Mouse (Mus musculus) urinary bladder, adult 18-20 months (tissue): Measurements from ENCODE around the gene Kcnc1.

ENCODE experiments used
- DNase-seq, 2 experiments: peaks; one replicate each; pipeline ENCODE4 v3.0.0; 2022; ENCODE audit warnings: low spot score in 2 of 2, mixed read lengths in 2 of 2

Gene Kcnc1

GRCm38 (mm10) chr7:46421535-46421934 is 25.2 kb downstream of the Kcnc1 start:
- no peak for DNase-seq

- no peak for DNase-seq
These were observed 25.9 kb downstream of the Kcnc1 start for GRCm38 (mm10) chr7:46422052-46422763.

- DNase-seq, result peak in 1 of 2 experiments; percentile 8
These were observed 26.6 kb downstream of the Kcnc1 start for GRCm38 (mm10) chr7:46422764-46423412.

GRCm38 (mm10) chr7:46423951-46424350 is 27.7 kb downstream of the Kcnc1 start:
- no peak for DNase-seq

GRCm38 (mm10) chr7:46425012-46425411 is 28.7 kb downstream of the Kcnc1 start:
- DNase-seq, result no peak

GRCm38 (mm10) chr7:46433874-46434273 is 37.6 kb downstream of the Kcnc1 start:
- DNase-seq, result no peak

GRCm38 (mm10) chr7:46435833-46436232 is 39.5 kb downstream of the Kcnc1 start:
- DNase-seq, result no peak

GRCm38 (mm10) chr7:46438537-46439141 is 42.3 kb downstream of the Kcnc1 start:
- DNase-seq, result no peak

GRCm38 (mm10) chr7:46443163-46443562 is 46.9 kb downstream of the Kcnc1 start:
- DNase-seq, result no peak

- no peak for DNase-seq
These were observed 49.6 kb downstream of the Kcnc1 start for GRCm38 (mm10) chr7:46445896-46446295.

- no peak for DNase-seq
These were observed 51.3 kb downstream of the Kcnc1 start for GRCm38 (mm10) chr7:46447473-46448165.

- no peak for DNase-seq
These were observed 52.8 kb downstream of the Kcnc1 start for GRCm38 (mm10) chr7:46448922-46449645.

GRCm38 (mm10) chr7:46453930-46454679 is 57.8 kb downstream of the Kcnc1 start:
- no peak for DNase-seq

- no peak for DNase-seq
These were observed 61.6 kb downstream of the Kcnc1 start for GRCm38 (mm10) chr7:46457889-46458288.

GRCm38 (mm10) chr7:46459200-46459599 is 62.9 kb downstream of the Kcnc1 start:
- no peak for DNase-seq

GRCm38 (mm10) chr7:46459605-46460245 is 63.4 kb downstream of the Kcnc1 start:
- no peak for DNase-seq

GRCm38 (mm10) chr7:46462287-46462686 is 66.0 kb downstream of the Kcnc1 start:
- DNase-seq, result no peak

- no peak for DNase-seq
These were observed 66.8 kb downstream of the Kcnc1 start for GRCm38 (mm10) chr7:46463136-46463535.

GRCm38 (mm10) chr7:46466422-46466981 is 70.2 kb downstream of the Kcnc1 start:
- no peak for DNase-seq

GRCm38 (mm10) chr7:46469542-46469941 is 73.2 kb downstream of the Kcnc1 start:
- no peak for DNase-seq
